Mouse (Mus musculus) limb, embryonic 14.5 days (tissue): Measurements from ENCODE around the gene Gpd1. TPM values are rescaled to one million over a fixed set of nuclear protein-coding genes. Genes with fewer than 3 reads are reported as not detected.
A peak's percentile ranks its signal among the peaks of the same experiment; 100 is the strongest.
"Not testable (repeated sequence)": the region's sequence is repeated elsewhere in the genome, so short reads cannot be mapped to it uniquely, and the experiment has no call there.

Experiments
- ATAC-seq: fragments of 200-750 bp; cut with Nextera tagmentation; 2 replicates; pipeline ENCODE4 v1.8.0; 2017; ENCODE audit warnings: low read depth, moderate number of reproducible peaks, moderate TSS enrichment; ENCODE audit not compliant: low FRiP score
- DNase-seq: peaks from one replicate; pipeline ENCODE4 v3.0.0-alpha.2; 2015; ENCODE audit warnings: low spot score
- H3K27ac ChIP-seq: fragments of 300-500 bp; sonication (generic); replicated peaks from 2 replicates; pipeline ENCODE4 v1.5.1; 2014; ENCODE audit warnings: low read depth, mild to moderate bottlenecking, low read length, moderate library complexity, mixed read lengths
- H3K27me3 ChIP-seq: fragments of 300-500 bp; sonication (generic); 2 replicates; pipeline ENCODE4 v1.6.1; 2014; ENCODE audit warnings: low read length, mixed read lengths; ENCODE audit not compliant: control insufficient read depth, insufficient read depth
- H3K36me3 ChIP-seq: fragments of 300-500 bp; sonication (generic); 2 replicates; pipeline ENCODE4 v1.6.1; 2014; ENCODE audit warnings: mild to moderate bottlenecking, low read length, moderate library complexity, mixed read lengths; ENCODE audit not compliant: control insufficient read depth, insufficient read depth
- H3K4me1 ChIP-seq: fragments of 300-500 bp; sonication (generic); 2 replicates; pipeline ENCODE4 v1.6.1; 2014; ENCODE audit warnings: antibody characterized with exemption, low read length, mixed read lengths; ENCODE audit not compliant: control insufficient read depth, insufficient read depth
- H3K4me2 ChIP-seq: fragments of 300-500 bp; sonication (generic); replicated peaks from 2 replicates; pipeline ENCODE4 v1.6.1; 2014; ENCODE audit warnings: low read depth, mild to moderate bottlenecking, low read length, moderate library complexity; ENCODE audit not compliant: severe bottlenecking
- H3K4me3 ChIP-seq: fragments of 300-500 bp; sonication (generic); replicated peaks from 2 replicates; pipeline ENCODE4 v1.5.1; 2014; ENCODE audit warnings: low read length
- H3K9ac ChIP-seq: fragments of 300-500 bp; sonication (generic); 2 replicates; pipeline ENCODE4 v1.6.1; 2014; ENCODE audit warnings: mild to moderate bottlenecking, low read depth, low read length, moderate library complexity; ENCODE audit not compliant: severe bottlenecking
- H3K9me3 ChIP-seq: fragments of 300-500 bp; sonication (generic); 2 replicates; pipeline ENCODE4 v1.6.1; 2016; ENCODE audit warnings: low read length; ENCODE audit not compliant: control insufficient read depth
- POLR2A ChIP-seq: fragments of 200-500 bp; IDR thresholded peaks from 2 replicates; pipeline ENCODE4 v1.8.0; 2012; ENCODE audit warnings: inconsistent platforms, mild to moderate bottlenecking, moderate library complexity, borderline replicate concordance; ENCODE audit not compliant: insufficient read depth, insufficient read length; ENCODE audit errors: extremely low read depth
- WGBS: fragments of 180-500 bp; shearing (Covaris S2); extraction: QIAGEN DNeasy Blood & Tissue Kit; methylation state at CpG from one replicate; pipeline ENCODE4 v1.1.7; 2014; 5-methylcytosine and 5-hydroxymethylcytosine counted together
- polyA plus RNA-seq, 2 experiments: library from polyadenylated mRNA; depleted of rRNA in 1 of 2; stranded (reverse) in 1 of 2; unstranded in 1 of 2; fragments of >200 nt; fragmentation: Nextera tagmentation in 1 of 2; extraction: Ambion mirVana in 1 of 2; gene quantifications; 2 replicates each; pipeline versions ENCODE4 v1.2.1 to v1.2.3; 2012 to 2014

Gpd1 gene
- polyA plus RNA-seq, 2 experiments = 0.22 to 1.4 TPM

DNA sequence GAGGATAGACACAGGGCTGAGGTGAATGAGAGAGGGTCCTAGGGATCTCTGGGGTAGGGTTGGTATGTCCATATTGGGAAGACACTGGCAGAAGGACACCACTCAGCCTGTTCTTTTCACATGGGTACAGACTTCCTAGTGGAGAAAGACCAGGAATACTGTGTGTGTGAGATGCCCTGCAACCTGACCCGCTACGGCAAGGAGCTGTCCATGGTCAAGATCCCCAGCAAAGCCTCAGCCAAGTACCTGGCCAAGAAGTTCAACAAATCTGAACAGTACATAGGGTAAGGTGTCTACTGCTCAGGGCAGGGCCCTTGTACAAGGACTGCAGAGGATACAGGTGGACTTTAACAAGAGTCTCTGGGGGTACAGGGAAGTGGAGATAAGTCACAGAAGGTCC, 20.0 kb upstream of the Gpd1 start:
- ATAC-seq (no peak), DNase-seq (no peak)
- Histone ChIP-seq H3K36me3 (no peaks in the 10 kb centered on the region), H3K27me3 (no peaks in the 10 kb centered on the region), H3K4me1 (peaks cover 7% of the 10 kb centered on the region; the same call in 1 of the 2 replicates), H3K9me3 (no peaks in the 10 kb centered on the region), H3K4me3 (no peak overlapping the region), H3K9ac (no peak overlapping the region), H3K4me2 (no peak overlapping the region), H3K27ac (no peak overlapping the region)
- TF ChIP-seq POLR2A = no peak
- 14% methylated on average over 2 of the region's 2 CpGs for WGBS

DNA sequence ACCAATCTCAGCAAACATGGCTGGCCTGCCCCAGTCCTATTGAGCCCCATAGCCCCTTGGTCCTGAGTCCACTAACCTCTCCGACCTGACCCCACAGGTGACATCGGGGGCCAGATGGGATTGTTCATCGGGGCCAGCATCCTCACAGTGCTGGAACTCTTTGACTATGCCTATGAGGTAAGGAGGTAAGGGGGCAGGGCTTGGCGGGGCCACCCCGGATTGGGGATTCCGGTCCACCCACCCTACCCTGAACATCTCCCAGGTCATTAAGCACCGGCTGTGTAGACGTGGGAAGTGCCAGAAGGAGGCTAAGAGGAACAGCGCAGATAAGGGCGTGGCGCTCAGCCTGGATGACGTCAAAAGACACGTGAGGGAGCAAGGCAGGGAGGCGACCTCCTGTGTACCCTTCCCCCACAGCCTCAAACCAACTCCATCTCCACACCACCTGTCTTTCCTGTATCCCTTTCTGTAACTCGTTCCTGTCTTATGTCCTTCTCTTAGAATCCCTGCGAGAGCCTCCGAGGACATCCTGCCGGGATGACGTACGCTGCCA, 18.7 kb upstream of the Gpd1 start:
- no peaks in the 10 kb centered on the region for H3K9me3 ChIP-seq
- H3K27ac ChIP-seq = no peak overlapping the region
- no peak overlapping the region for H3K4me3 ChIP-seq
- WGBS = 34% methylated on average over 20 of the region's 20 CpGs
- no peaks in the 10 kb centered on the region for H3K27me3 ChIP-seq
- no peak for ATAC-seq
- H3K36me3 ChIP-seq = peaks cover 4% of the 10 kb centered on the region
- H3K9ac ChIP-seq = no peak overlapping the region
- TF ChIP-seq POLR2A = no peak
- H3K4me2 ChIP-seq = no peak overlapping the region
- DNase-seq = no peak
- H3K4me1 ChIP-seq = peaks cover 18% of the 10 kb centered on the region

DNA sequence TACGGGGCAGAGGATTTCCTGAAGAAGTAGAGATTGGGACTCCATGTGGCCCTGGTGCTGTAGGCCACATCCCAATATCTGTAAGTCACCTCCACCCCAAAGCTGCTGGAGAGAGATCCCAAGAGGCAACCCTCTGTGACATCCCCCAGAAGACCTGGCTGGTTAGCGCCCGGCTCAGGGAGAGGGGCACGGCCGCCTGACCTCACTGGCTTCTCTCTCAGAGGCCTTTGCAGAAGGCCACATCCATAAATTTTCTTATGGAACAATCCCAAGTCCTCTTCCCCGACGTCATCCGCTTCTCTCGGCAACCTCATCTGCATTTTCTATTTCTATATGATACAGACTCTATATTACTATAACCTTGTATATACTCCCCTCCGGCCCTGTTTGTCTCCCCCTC, 17.6 kb upstream of the Gpd1 start:
- DNase-seq (no peak), ATAC-seq (no peak)
- WGBS = 78% methylated on average over 10 of the region's 10 CpGs
- Histone ChIP-seq H3K27me3 (no peaks in the 10 kb centered on the region), H3K4me2 (no peak overlapping the region), H3K9ac (no peak overlapping the region), H3K4me3 (no peak overlapping the region), H3K9me3 (no peaks in the 10 kb centered on the region), H3K4me1 (peaks cover 19% of the 10 kb centered on the region), H3K36me3 (peaks cover 16% of the 10 kb centered on the region), H3K27ac (no peak overlapping the region)
- TF ChIP-seq POLR2A = no peak

DNA sequence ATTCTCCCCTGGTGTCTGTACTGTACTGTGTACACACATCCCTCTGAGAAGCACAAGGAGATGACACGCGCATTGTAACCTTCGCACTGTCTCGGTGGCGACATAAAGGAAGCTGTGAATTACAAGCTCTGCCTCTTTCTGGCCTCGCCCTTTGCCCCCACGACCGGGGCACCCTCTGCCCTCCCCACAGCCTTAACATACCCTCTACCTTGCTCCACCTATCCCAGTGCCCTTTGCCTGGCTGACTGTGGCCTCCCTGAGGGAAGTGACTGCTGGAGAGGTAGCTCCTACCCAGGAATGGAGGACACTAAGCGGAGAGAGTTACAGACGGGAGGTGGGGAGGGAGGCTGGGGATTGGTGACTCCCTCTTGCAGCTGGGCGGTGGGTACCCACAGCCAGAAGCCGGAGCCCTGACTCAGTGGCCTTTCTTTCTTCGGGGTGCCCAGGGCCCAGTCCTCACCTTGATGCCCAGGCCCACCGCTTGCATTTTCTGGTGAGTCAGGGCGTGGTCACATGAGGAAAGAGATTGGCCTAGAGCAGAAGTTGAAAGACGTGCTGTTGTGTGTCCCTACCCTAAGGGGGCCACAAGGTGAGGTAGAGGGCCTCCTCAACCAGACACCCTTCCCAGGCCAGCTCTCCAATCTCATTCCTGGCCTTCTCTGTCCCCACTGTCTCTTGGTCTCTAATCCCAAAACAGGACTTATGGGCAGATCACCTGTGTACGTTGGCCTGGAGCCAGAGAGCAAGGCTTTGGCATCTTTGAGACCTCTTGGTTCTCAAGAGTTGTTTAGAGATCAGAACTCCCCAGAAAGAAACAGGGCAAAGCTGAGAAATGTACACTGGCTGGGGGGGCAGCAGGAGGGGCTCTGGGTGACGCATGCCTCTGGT, 16.9 kb upstream of the Gpd1 start:
- 88% methylated on average over 18 of the region's 18 CpGs for WGBS
- H3K36me3 ChIP-seq = peaks cover 19% of the 10 kb centered on the region
- peaks cover 19% of the 10 kb centered on the region for H3K4me1 ChIP-seq
- ATAC-seq = no peak
- H3K4me2 ChIP-seq = no peak overlapping the region
- no peaks in the 10 kb centered on the region for H3K27me3 ChIP-seq
- no peak overlapping the region for H3K27ac ChIP-seq
- H3K4me3 ChIP-seq = no peak overlapping the region
- no peak for DNase-seq
- no peak for TF ChIP-seq POLR2A
- H3K9me3 ChIP-seq = no peaks in the 10 kb centered on the region
- no peak overlapping the region for H3K9ac ChIP-seq

DNA sequence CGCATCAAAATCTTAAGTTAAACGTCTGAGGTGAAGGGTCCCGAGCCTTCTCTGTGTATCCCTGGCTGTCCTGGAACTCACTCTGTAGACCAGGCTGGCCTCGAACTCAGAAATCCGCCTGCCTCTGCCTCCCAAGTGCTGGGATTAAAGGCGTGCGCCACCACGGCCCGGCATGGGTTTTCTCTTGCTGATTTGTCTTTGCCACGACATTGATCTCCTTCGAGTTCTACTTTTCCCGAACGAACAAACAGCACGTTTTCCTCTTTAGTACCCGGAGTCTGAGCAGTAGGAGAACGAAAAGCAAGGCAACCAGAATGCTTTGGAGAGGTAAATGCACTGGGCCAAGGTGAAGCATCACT, 15.7 kb upstream of the Gpd1 start:
- not testable (repeated sequence) for H3K27me3 ChIP-seq, DNase-seq, H3K27ac ChIP-seq, ATAC-seq, H3K9me3 ChIP-seq
- Histone ChIP-seq H3K4me3 (peak overlapping the region; percentile 86), H3K4me1 (peaks cover 19% of the 10 kb centered on the region), H3K4me2 (peak overlapping the region; percentile 78), H3K9ac (peak overlapping the region; percentile 99), H3K36me3 (peaks cover 28% of the 10 kb centered on the region)
- WGBS = 46% methylated on average over 16 of the region's 16 CpGs
